Mouse (Mus musculus) adrenal gland, postnatal 4 days (tissue): ENCODE data around the gene Rab3il1. TPM values are rescaled to one million over a fixed set of nuclear protein-coding genes. Genes with fewer than 3 reads are reported as not detected.

Experiments used
- DNase-seq, 2 experiments: peaks; one replicate each; pipeline ENCODE4 v3.0.0; 2021 to 2022; ENCODE audit warnings: low spot score in 2 of 2, mixed read lengths in 2 of 2
- total RNA-seq, 2 experiments: library from RNA; stranded (reverse); gene quantifications; 2 replicates each; pipeline ENCODE4 v1.2.3; 2021

Rab3il1 gene
- total RNA-seq, 2 experiments from 2014 or later: 21.8 to 23.9 TPM

- DNase-seq: no peak
Observed at GRCm38 (mm10) chr19:10038910-10039309, 37.4 kb downstream of the Rab3il1 start.

GRCm38 (mm10) chr19:10039615-10040014 lies 38.1 kb downstream of the Rab3il1 start:
- no peak for DNase-seq

DNA sequence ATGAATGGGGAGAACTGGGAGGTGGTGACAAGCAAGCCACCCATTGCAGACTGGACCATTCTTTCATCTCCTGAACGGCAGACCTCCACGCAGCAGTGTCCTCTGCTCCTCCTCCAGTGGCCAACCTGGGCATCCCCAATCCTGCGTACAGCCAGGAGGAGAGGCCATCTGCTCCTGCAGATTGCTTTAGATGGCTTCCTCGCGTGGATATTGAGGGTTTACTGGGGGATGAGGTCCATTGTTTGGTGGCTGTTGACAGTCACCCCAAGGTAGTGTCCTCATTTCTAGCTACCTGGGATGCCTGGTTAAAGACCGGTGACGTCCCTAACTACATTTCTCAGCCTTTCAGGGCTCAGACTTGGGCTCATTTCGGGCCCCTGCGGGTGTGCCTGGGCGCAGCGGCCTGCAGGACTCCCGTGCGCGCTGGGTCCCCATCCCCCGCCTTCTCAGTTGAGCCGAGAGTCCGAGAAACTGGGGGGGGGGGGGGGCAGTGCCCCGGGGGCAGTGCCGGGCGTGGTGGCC lies 39.5 kb downstream of the Rab3il1 start:
- no peak for DNase-seq

- DNase-seq: no peak
Observed at GRCm38 (mm10) chr19:10041388-10042148, 40.1 kb downstream of the Rab3il1 start, which contains the start of gene Fads3. Fads3 (plus strand) TSS chr19:10041569.

DNA sequence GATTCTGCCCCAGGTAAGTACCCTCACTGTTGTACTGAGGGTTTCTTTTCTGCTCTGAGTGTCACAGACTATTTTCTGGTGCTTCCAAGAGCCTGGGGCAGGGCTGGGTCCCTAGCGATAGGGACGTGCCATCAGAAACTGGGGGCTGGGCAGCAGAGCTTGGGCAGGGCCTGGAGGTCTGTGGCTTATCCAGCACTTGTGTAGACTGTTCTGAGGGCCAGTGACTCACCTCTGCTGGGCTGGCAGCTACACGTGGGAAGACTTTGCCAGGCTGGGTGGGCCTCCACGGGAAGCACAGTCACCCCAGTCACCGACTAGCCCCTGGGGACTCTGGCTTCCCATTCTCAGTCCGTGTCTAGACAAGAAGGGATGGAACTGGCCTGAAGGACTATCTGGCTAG lies 40.8 kb downstream of the Rab3il1 start:
- no peak for DNase-seq

- DNase-seq: no peak
Observed at GRCm38 (mm10) chr19:10042816-10043215, 41.3 kb downstream of the Rab3il1 start.

DNA sequence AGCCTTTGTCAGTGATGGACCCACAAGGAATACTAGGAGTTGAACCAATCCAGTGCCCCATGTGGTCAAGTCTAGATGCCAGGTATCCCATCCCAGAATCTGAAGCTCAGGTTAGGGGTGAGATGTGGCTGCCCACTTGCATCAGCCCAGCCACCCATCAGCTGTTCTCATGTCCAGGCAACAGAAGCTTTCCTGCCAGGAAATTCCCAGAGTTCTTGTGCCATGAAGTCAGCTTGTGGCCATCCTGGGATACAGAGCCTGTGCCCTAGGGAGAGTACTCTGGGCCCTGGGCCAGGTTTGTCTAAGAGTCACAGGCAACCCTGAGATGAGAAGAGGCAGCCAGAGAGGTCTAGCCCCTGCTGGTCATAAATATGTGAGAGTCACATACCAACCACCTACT lies 42.2 kb downstream of the Rab3il1 start:
- no peak for DNase-seq

- no peak for DNase-seq
Observed at GRCm38 (mm10) chr19:10045707-10046106, 44.2 kb downstream of the Rab3il1 start.

GRCm38 (mm10) chr19:10046346-10046745 lies 44.9 kb downstream of the Rab3il1 start:
- no peak for DNase-seq

DNA sequence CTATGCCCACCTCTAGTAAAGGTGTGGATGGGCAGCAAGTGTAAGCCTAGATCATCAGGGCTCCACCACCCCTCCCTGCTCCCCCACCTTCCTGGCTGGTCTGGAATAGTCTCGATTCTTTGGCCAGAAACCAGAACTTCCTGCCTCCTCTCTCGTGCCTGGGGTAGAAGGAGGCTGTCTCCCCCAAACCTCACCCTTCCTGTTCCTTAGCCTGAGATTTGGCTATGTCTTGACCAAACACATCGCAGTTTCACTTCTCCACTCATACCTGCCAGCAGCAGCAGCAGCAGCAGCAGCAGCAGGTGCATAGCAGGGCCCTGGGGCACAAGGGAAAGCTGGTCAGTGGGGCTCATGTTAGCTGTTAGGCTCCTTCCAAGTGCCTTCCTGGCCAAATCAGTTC lies 45.5 kb downstream of the Rab3il1 start:
- no peak for DNase-seq

- no peak for DNase-seq
Observed at GRCm38 (mm10) chr19:10049533-10049932, 48.1 kb downstream of the Rab3il1 start.

DNA sequence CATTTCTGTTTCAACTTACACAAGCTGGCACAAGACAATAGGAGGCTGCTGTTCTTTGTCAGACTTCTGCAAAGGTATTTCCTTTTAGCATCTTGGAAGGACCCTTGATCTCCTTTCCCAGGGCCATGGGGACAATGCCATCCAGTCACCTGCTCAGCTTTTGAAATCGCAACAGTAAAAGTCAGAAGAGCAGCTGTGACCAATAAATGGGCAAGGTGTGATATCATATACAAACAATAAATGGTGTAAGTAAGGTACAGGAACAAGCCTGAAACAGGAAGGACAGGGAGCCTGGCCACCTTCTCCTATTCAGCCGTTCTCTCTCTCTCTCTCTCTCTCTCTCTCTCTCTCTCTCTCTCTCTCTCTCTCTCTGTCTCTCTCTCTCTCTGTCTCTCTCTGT lies 49.0 kb downstream of the Rab3il1 start:
- DNase-seq: no peak

DNA sequence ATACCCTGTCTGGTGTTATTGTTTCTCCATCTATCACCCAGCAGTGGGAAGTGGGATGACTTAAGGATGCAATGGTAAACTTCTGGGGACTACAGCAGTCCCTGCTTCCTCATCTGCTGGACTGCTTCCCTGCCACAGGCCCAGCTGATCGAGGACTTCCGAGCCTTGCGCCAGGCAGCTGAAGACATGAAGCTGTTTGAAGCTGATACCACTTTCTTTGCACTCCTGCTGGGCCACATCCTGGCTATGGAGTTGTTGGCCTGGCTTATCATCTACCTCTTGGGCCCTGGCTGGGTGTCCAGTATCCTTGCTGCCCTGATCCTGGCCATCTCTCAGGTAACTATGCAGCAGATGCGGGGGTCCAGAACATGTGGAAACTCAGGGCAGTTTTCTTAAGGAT lies 51.2 kb downstream of the Rab3il1 start:
- DNase-seq: no peak

- no peak for DNase-seq
Observed at GRCm38 (mm10) chr19:10053692-10054260, 52.3 kb downstream of the Rab3il1 start.

- DNase-seq: no peak
Observed at GRCm38 (mm10) chr19:10054361-10055075, 53.0 kb downstream of the Rab3il1 start.

DNA sequence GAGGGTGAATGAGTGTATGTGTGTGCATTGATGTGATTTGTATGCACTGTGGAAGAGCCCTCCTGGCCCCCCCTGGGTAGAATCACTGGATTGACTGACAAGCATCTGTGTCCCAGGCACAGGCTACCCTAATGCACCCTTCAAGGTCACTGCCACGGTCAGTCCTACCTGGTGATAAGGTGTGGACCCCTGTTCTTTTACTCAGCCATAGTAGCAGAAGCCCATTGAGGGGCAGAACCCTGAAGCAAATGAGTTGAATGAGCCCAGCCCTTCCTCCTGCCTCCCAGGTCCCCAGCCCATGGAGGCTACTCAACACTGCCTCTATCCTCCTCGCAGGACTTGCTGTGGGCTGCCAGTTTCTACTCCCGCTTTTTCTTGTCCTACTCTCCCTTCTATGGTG lies 53.8 kb downstream of the Rab3il1 start:
- DNase-seq: no peak

- no peak for DNase-seq
Observed at GRCm38 (mm10) chr19:10055783-10056660, 54.6 kb downstream of the Rab3il1 start.

DNA sequence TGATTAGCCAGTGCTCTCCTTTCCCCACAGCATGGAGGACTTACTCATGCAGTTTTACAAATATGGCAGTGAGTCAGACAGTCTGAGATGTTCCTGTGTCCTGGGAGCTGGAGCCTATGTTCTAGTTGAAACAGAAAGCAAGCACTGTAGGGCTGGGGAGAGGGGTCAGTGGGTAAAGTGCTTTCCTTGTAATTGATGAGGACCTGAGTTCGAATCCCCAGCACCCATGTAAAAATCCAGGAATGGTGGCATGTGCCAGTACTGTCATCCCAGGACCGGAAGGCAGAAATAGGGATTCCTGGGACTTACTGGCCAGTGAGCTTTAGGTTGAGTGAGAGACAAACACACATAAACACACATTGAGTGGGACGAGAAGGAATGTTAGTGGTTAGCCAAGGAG lies 55.2 kb downstream of the Rab3il1 start:
- no peak for DNase-seq

GRCm38 (mm10) chr19:10057486-10058351 lies 56.2 kb downstream of the Rab3il1 start:
- DNase-seq: no peak

DNA sequence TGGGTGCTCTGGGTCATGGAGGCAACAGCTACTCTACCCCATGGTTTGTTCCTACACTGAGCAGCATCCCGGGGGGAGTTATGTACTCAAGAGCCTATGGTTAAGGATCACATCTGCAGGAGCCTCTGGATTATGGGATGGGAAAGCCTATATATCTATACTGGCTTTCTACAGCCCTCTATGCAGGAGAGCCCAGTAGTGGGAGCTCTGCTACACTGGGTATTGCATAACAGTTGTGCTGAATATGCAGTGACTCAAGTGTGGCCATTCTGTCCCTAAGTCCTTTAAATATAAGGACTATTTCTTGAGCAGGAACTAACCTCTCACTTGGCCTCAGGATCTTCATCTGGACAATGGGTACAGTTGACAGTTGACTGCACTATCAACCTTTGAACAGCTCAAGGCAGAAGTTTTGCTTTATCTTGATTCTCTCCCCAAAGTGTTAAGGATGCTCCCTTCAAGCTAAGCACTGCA lies 56.9 kb downstream of the Rab3il1 start:
- DNase-seq: no peak
